Mouse (Mus musculus): ENCODE measurements around the gene Olfr469. TPM values are rescaled to one million over a fixed set of nuclear protein-coding genes. Genes with fewer than 3 reads are reported as not detected.
"Not testable (repeated sequence)": the region's sequence is repeated elsewhere in the genome, so short reads cannot be mapped to it uniquely, and the experiment has no call there.

Olfr469 gene
- not detected in 2 replicates for total RNA-seq (2021)
- long read RNA-seq, experiment 1, result 0 reads
- long read RNA-seq, experiment 2, result 0 reads

DNA sequence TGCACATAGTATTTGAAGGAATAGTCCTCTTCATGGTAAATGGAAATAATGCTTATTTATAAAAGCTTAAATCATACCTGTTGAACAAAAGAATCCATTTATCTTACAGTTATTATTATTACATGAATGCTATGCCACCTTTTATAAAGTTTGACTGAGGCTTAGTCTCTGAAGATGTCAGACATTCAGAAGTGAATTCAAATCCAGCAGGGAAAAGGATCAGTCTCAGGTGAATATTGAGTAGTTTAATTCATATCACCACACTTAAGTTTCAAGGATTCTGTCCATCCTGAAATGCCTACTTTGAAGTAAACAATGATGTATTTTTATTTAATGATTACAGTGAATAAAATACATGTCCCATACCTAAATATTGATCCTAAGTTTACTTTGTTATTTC lies at the start of gene Olfr469:
TSS of gene Olfr469 (minus strand) at position 101 of the 400 bp plus-strand sequence.
- DNase-seq, result not testable (repeated sequence)

DNA sequence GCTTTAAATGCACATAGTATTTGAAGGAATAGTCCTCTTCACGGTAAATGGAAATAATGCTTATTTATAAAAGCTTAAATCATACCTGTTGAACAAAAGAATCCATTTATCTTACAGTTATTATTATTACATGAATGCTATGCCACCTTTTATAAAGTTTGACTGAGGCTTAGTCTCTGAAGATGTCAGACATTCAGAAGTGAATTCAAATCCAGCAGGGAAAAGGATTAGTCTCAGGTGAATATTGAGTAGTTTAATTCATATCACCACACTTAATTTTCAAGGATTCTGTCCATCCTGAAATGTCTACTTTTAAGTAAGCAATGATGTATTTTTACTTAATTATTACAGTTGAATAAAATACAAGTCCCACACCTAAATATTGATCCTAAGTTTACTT lies 22.0 kb upstream of the Olfr469 start, which contains the start of gene Olfr470:
TSS of gene Olfr470 (minus strand) at position 101 of the 400 bp plus-strand sequence.
- not testable (repeated sequence) for DNase-seq

DNA sequence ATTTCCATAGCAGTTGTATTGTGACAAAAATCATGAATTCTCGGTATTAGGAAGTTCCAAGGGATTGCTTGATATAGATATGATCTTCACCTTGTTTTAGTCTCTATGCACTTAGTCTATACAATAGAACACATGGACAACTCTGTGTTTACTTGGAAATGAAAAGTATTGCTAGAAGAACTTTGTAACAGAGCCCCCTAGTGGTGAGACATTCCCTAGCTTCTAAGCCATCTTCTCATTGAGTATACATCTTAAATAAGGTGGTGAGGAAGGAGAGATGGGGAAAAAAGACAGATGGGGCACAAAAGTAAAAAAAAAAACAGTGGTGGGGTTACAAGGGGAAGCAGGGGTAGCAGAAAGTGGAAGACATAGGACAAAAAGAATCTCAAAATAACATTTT lies 16.4 kb upstream of the Olfr469 start:
- DNase-seq, result no peak

DNA sequence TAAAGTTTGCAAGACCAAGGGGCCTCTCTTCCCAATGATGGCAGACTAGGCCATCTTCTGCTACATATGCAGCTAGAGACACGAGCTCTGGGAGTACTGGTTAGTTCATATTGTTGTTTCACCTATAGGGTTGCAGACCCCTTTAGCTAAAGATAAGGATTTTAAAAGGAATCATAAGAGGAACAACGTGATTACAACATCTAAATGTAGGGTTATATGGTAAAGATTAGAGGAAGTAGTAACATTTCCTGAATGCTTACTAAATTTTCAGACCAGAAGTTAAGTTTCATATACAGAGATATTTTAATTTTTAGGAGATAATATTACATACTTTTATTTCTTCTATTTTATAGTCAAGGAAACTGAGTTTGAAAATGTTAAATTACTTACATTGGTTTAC lies 1.5 kb downstream of the Olfr469 start:
- not testable (repeated sequence) for DNase-seq

DNA sequence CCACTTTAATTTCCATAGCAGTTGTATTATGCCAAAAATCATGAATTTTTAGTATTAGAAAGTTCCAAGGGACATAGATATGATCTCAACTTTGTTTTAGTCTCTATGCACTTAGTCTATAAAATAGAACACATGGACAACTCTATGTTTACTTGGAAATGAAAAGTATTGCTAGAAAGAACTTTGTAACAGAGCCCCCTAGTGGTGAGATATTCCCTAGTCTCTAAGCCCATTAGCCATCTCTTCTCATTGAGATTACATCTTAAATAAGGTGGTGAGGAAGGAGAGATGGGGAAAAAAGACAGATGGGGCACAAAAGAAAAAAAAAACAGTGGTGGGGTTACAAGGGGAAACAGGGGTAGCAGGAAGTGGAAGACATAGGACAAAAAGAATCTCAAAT lies 5.9 kb downstream of the Olfr469 start:
- DNase-seq, result no peak

DNA sequence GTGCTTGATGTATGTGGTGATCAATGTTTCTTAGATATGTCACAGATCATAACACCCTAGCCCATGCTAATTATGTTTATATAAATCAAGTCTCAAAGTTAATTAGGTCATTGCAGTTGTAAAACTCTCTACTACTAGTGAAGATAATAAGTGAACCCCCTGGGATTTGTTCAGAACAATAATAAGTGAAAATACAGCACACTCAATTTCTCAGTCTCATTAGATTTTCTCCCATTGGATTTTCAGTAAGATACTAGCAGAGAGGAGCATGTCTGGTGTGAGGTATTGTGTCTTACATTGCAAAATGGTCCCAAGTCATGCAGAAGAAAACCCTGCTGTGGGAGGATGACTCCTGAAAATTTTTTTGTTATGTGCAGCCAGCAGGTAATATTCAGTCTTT lies 13.4 kb downstream of the Olfr469 start, which contains the start of gene Olfr467:
TSS of gene Olfr467 (plus strand) at position 301 of the 400 bp plus-strand sequence.
- DNase-seq, result no peak

DNA sequence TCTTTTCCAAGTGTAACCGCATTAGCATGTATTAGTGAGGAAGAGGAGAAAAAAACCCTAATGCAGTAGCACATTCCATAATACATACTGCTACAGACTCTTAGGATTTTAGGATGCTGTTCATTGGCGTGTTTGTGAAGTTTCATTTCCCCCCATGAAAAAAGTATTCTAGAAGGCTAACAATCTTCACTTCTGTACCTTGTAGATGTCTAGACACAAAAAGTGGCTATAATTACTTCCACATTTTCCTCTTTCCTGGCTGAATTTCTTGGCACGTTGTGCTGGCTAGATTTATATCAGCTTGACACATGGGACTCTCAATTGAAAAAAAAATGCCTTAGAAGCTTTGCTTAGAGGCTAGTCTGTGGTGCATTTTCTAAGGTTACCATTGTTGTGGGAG lies 23.2 kb downstream of the Olfr469 start:
- no peak for DNase-seq

DNA sequence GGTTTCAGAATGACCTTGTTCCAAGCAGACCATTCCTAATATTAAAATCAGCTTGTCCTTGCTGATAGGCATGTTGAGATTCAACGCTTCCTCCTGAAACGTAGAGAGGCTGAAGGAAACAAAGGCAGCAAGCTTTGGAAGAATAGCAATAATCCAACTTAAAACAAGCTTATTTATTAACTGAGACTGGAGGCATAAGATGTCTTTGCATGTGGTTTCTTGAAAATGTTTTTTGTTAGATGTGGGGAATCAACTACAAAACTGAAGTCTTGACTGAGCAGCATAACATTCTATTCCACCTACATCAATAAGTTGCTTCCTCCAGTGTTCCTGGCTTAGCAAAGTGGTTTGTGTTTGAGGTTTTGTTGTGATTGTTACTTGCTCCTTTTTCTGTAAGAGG lies 24.2 kb downstream of the Olfr469 start, which contains the start of gene Ovch2:
TSS of gene Ovch2 (minus strand) at position 101 of the 400 bp plus-strand sequence.
- no peak for DNase-seq

DNA sequence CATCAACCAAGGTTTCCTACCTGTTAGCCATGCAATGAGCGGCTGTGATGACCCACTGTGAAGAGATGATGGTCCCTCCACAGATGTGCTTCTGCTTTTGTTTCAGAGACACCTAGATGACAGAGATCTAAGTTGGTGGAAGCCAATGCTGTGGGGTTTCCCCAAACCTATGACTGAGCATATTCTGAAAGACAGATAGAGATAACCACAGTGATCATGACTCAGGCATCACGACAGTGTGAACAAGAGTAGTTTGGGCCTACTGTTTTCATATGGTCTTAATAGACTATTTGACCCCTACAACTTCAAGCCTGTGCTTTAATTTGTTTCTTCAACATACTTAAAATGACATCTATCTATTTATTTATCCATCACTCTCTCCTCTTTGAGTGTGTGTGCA lies 28.8 kb downstream of the Olfr469 start:
- no peak for DNase-seq

DNA sequence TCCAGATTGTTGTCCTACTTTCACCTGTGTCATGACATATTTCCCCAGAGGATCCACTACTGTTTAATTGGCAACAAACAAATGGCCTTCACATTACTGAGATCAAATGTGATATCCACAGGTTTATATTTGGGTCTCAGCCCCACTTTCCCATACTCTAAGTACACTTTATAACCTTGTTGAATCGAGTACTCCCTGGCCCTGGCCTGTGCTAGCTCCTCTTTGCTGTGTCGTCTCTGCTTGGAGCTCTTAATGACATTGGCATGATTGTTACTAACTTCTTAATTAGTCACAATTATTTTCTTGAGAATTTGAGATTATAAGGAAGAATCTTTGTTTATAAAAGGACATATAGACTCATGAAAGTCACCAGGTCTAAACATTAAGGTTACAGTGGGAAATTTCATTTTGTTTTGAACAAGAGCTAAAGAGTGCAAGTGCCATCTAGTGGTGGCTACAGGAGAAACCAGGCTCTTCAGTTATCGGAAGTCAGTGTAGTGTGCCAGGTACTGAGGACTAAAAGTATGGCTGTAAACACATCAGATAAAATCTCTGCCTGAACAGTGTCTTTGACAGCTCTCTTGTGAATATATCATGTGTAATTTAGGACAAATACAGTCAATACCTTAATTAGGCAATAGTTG lies 37.2 kb downstream of the Olfr469 start:
- DNase-seq, result peak; percentile 11

DNA sequence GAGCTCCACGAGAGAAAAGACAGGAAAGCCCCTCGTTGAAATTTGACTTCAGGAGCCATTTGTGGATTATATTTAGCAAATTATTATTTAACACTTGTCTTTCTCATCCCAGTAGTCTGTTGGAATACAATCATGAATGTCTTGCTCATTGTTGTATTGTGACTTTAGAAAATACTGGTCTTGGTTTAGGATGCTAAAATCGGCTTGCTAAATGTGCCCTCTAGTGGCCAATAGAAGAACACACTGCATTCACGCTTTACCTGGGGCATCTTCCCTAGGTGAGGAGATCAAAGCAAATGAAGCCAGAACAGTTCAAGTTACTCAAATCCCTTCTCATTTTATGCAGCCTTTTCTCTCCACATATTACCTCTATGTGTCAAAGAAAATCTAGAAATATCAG lies 45.7 kb downstream of the Olfr469 start:
- DNase-seq, result no peak

DNA sequence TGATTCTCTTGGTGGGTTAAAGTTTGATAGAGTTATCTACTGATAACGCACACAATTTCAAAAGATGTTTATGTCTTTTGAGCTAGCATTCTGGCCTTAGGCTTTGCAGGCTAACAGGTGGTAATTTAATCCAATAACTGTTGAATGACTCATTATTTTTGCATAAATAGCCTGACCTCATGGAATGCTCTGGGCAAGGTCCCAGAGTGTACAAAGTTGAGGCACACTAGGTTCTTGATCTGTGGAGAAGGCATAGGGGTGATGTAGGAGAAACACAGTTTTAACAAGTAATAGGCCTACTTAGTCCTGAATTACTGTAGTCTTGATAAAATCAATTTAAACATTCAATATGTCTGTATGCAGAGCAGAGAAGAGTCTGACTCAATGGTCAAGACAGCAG lies 47.1 kb downstream of the Olfr469 start:
- no peak for DNase-seq

DNA sequence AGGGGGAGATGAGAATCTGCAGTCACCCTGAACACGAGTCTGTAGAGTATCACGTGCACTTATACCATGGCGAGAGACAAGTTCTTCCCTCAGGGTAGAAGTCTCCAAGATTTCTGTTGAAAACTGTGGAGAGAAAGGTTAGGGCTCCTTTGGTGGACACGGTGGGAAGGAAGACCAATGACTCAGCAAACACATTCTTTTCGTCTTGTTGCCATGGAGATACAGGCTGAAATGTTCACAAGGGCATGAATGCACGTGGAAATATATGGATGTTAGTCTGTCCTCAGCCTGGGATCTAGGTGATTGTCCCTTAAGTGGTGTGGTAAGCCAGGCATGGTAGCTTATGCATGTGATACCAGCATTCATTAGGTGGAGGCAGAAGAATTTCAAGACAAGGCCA lies 54.5 kb downstream of the Olfr469 start:
- no peak for DNase-seq

Other genes starting within 250 kb of the Olfr469 start
- gene Ppfibp2, start 230.3 kb downstream of the Olfr469 start, total RNA-seq (2021), result 7.8 and 8.7 TPM in 2 replicates
- gene 5330417H12Rik, start 200.4 kb downstream of the Olfr469 start, total RNA-seq (2021), result not detected in 2 replicates
- not detected in 2 replicates for gene Cyb5r2, start 67.5 kb downstream of the Olfr469 start, total RNA-seq (2021)
- gene Ovch2, start 24.3 kb downstream of the Olfr469 start, total RNA-seq (2021), result not detected in 2 replicates
- gene Olfr467, start 13.3 kb downstream of the Olfr469 start, total RNA-seq (2021), result not detected in 2 replicates
- gene Olfr470, start 21.9 kb upstream of the Olfr469 start, total RNA-seq (2021), result not detected in 2 replicates
- not detected in 2 replicates for gene Olfr472, start 72.4 kb upstream of the Olfr469 start, total RNA-seq (2021)
- gene Olfr473, start 104.9 kb upstream of the Olfr469 start, total RNA-seq (2021), result not detected in 2 replicates
- not detected in 2 replicates for gene Olfr474, start 129.1 kb upstream of the Olfr469 start, total RNA-seq (2021)
- not detected in 2 replicates for gene Olfr476, start 139.3 kb upstream of the Olfr469 start, total RNA-seq (2021)
- not detected in 2 replicates for gene Olfr477, start 161.2 kb upstream of the Olfr469 start, total RNA-seq (2021)
- not detected in 2 replicates for gene Olfr478, start 208.4 kb upstream of the Olfr469 start, total RNA-seq (2021)
- not detected in 2 replicates for gene Olfr479, start 225.2 kb upstream of the Olfr469 start, total RNA-seq (2021)
- gene Olfr480, start 241.8 kb upstream of the Olfr469 start, total RNA-seq (2021), result not detected in 2 replicates